Mouse (Mus musculus): Measurements from ENCODE around the gene Rnf157.

The Rnf157 gene

GRCm38 (mm10) chr11:116298621-116299020 lies 114.2 kb downstream of the Rnf157 start:
- DNase-seq (ENCODE audit: low read depth, low spot score) = no peak

GRCm38 (mm10) chr11:116298221-116298620 lies 114.6 kb downstream of the Rnf157 start:
- no peak for DNase-seq (ENCODE audit: low read depth, low spot score)

- no peak for DNase-seq (ENCODE audit: low read depth, low spot score)
Observed at GRCm38 (mm10) chr11:116297017-116297416, 115.8 kb downstream of the Rnf157 start.

- DNase-seq (ENCODE audit: low read depth, low spot score) = no peak
Observed at GRCm38 (mm10) chr11:116296191-116296734, 116.6 kb downstream of the Rnf157 start.

- DNase-seq (ENCODE audit: low read depth, low spot score) = no peak
Observed at GRCm38 (mm10) chr11:116294319-116294718, 118.5 kb downstream of the Rnf157 start.

- DNase-seq (ENCODE audit: low read depth, low spot score) = no peak
Observed at GRCm38 (mm10) chr11:116293538-116294137, 119.2 kb downstream of the Rnf157 start.

- DNase-seq (ENCODE audit: low read depth, low spot score) = no peak
Observed at GRCm38 (mm10) chr11:116292401-116292800, 120.4 kb downstream of the Rnf157 start.

- no peak for DNase-seq (ENCODE audit: low read depth, low spot score)
Observed at GRCm38 (mm10) chr11:116290556-116290955, 122.3 kb downstream of the Rnf157 start.

GRCm38 (mm10) chr11:116287351-116287750 lies 125.5 kb downstream of the Rnf157 start:
- DNase-seq (ENCODE audit: low read depth, low spot score) = no peak
